Mouse (Mus musculus) heart, adult 11 months (tissue): ENCODE data around the gene Foxp1.

Experiments used
- DNase-seq: peaks from one replicate; pipeline ENCODE4 v3.0.0; 2022

Foxp1 gene

GRCm38 (mm10) chr6:99522359-99523108 lies at the start of gene Foxp1:
Gene Foxp1, minus strand, starts transcription at chr6:99522721.
- DNase-seq: peak; percentile 99

GRCm38 (mm10) chr6:99572071-99572470 lies 49.5 kb upstream of the Foxp1 start:
- DNase-seq: no peak

GRCm38 (mm10) chr6:99566921-99567320 lies 44.4 kb upstream of the Foxp1 start:
- DNase-seq: no peak

GRCm38 (mm10) chr6:99564766-99565165 lies 42.2 kb upstream of the Foxp1 start:
- DNase-seq: no peak

GRCm38 (mm10) chr6:99556950-99557349 lies 34.4 kb upstream of the Foxp1 start:
- no peak for DNase-seq

DNA sequence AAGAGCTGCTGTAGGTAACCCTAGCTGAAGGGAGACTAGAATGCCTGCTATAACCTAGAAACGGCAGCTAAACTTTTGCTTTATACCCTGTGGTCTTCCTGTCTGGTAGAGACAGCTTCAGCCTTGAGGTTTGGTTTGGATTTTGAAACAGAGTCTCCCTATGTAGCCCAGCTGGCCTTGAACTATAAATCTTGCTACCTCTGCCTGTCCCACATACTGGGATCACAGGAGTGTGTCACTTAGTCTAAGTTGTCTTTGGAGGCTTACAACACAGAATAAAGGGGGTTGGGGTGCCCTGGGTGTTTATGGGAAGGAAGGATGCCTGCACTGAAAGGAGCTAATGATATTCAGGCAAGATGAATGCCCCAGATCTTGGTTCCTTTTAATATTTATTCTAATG lies 30.3 kb upstream of the Foxp1 start:
- DNase-seq: no peak

DNA sequence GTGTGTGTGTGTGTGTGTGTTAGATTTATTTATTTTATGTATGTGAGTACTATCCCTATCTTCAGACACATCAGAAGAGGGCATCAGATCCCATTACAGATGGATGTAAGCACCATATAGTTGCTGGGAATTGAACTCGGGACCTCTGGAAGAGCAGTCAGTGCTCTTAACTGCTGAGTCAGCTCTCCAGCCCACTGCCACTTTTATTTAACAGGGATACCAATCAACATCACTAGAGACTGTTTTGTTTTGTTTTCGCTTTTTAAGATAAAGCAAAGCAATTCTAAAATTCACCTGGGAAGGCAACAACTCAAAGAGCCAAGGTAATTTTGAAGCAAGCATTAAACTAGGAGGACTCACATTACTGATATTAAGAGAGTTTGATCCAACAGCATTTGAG lies 23.9 kb upstream of the Foxp1 start:
- DNase-seq: no peak

- no peak for DNase-seq
These were observed 22.9 kb upstream of the Foxp1 start for GRCm38 (mm10) chr6:99545437-99545836.

DNA sequence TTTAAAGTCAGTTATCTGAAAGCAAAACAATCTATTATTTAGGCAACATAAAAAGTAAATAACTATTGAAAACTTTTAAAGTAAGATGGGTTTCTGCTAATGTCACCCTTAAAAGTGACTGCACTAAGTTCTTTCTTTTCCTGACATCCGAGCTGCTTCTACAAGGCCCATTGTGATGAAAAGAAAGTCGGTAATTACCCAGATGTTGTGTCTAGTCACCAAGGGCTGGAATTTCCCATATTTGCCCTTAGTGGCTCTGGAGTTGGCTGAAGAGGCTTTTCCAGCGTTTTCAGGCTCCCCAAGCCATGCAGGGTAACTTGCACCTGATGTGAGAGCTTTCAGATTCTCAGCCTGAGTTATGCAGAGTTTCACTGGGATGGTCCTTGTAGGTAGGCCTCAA lies 18.6 kb upstream of the Foxp1 start:
- peak; percentile 10 for DNase-seq

DNA sequence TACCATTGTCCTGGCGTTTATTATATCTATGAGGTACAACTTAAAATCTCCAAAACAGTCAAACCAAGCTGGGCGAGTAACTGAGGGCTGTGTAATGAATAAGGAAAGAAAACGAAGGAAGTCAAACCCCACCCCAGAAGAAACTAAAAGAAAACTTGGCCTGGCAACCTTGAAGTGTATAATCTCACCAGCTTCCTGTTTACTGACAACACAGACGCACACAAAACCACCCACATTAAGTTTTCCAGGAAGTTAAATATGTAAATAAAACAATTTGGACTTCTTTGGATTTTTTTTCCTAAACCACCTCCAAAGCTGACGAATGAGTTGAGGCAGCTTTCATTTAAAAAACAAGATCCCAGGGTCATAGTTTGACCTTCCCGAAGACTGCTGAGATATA lies 18.1 kb upstream of the Foxp1 start:
- DNase-seq: peak; percentile 42

- peak; percentile 66 for DNase-seq
These were observed 17.6 kb upstream of the Foxp1 start for GRCm38 (mm10) chr6:99540146-99540545.

DNA sequence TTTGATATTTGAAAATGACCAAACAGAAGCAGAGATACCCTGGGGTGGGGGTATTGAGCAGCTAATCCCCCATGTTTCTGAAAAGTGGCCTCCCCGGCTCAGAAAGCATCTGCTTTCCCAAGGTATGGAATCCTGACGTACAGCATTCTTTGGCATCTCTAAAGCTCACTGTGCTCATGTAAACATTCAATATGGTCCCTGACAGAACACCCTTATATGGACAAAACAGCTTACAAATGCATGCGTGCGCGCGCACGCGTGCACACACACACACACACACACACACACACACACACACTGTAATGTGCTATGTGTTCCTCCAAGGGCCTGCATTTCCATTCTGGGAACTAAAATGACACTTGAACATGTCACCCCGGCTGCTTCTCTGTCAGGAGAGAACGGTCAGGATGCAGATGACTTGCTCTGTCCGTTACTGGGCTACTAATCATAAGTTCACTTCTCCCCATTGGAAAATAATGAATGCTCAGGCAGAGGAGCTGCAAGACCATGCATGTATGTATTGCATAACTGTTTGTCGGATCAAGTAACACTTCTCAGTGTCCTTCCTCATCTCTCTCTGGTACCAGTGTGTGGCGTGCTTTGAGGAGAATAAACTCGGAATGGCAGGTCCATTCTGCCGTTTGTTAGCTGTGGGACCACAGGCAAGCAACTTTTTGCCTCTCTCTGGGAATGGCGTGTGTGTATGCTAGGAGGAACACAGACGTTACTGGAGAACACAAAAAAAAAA lies 15.8 kb upstream of the Foxp1 start:
- DNase-seq: peak; percentile 76

DNA sequence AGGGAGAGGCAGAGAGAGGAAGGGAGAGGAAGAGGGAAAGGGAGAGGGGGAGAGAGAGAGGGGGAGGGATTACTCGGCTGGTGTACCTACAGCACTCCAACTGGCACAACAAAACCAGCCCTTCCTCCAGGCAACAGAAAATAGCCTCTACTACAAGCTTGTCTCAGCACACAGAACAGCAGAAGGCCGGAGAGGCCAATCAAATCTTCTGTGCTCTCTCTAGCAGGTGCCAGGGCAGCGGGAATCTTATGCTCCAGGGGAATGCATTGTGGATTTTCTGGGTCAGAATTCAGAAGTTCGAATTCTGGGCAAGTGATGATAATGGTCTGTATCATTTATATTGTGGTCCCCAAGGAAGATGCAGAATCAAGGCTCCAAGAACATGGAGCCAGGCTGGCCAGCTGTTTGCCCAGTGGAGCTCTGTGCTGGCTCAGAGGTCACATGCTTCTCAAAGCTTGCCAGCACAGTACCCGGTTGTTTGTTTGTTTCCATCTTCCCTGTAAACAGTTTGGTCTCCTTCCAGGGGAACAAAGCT lies 11.8 kb upstream of the Foxp1 start:
- peak; percentile 62 for DNase-seq

DNA sequence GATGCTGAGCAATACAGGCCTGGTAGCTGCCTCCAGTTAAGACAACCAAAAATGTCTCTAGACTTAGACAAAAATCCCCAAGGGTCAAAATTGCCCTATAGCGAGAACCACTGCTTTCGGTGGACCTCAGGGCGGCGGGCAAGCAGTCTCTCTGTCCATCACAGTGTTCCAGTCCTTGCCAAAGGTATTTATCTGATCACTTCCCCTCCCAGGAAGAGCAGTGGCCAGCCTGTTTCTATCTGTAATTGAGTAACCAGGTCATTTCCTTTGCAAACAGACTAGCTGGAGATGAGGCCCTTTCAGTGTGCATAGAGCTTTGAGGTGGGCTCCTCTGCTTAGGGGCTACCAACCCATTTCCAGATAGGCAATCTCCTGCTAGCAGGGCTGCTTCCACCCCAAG lies 9.9 kb upstream of the Foxp1 start:
- DNase-seq: peak; percentile 83

DNA sequence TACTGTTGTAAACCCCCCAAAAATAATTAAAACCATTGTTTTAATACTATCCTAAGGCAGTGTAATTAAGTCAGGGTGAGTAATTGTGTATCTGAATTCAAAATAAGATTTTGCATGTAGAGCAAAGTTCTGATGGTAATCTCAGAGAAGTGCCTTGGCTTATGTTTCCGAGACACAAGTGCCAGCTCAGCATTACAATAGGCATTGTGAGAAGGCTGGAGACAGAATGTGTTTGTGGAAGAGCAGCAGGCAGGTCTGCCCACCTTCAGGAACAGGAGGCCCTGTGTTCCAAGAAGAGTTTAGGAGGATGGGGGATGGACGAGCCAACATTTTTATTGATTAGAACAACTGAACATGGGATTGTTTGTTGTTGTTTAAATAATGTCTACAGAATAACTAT lies 6.5 kb upstream of the Foxp1 start:
- peak; percentile 73 for DNase-seq

DNA sequence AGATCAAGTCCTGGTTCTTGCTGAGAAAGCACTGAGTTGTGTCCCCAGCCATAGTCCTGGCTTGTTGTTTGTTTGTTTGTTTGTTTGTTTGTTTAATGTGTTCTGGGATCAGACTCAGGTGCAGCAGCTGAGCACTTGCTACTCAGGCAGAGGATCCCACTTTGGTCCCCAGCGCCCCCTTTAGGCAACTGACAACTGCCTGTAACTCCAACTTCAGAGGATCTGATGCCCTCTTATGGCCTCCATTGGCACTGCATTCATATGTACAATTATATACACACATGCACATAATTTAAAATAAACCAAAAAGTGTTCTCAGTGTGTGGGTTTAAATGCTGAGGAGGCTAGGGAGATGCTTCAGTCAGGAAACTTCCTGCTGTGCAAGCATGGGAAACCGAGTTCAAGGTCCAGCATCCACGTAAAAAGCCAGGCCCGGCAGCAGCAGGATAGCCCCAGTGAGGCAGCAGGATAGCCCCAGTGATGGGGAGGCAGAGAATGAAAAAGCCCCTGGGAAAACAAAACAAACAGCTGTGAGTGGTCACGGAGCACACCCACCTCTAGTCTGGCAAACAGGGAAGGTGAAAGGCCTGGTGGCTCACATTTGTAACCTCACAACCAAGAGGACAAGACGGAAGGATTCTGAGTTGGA lies 5.1 kb upstream of the Foxp1 start:
- DNase-seq: peak; percentile 66

DNA sequence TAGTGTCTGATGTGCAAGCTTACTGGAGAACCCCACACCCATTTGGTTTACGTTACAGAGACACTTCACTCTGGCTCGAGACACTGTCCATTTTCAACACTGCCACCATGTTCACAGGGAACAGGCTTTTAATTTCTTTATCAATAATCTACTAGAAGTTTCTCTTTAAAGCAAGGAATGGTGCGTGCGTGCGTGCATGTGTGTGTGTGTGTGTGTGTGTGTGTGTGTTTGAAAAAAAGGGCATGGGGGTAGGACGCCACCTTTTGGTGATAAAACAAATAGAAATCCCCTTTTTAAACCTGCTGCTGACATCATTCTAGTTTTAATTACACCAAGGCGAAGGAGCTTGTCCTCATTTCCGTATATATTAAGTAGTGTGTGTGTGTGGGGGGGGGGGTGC lies 2.8 kb upstream of the Foxp1 start:
- peak; percentile 81 for DNase-seq

DNA sequence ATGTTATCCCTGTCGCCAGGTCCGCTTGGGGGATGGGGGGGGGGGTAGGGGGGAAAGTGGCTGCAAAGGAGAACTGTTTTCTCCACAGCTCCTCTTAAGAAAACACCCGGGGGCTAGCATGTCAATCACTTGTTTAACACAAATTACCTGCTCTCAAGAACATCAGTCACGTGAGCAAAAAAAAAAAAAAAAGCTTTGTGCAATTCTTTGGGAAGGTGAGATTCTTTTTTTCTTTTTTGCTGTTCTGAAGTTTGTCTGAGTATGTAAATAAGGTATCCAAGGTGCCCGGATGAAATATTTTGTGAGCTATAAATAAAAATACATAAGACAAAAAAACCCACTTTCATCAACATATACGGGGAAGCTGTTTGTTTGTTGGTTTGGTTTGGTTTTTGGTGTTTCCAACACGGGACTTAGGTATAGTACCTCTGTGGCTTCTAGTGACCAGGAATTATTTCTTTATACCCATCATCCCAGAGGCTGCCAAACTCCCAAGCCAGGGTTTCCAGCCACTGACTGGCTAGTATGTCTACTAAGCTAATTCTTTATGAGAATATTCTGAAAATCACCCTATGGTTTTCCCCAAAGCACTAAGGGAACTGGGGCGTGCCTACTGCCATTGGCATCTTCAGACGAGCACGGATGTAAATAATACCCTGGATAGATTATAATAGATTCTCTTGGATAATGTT lies 1.3 kb upstream of the Foxp1 start:
- peak; percentile 82 for DNase-seq

DNA sequence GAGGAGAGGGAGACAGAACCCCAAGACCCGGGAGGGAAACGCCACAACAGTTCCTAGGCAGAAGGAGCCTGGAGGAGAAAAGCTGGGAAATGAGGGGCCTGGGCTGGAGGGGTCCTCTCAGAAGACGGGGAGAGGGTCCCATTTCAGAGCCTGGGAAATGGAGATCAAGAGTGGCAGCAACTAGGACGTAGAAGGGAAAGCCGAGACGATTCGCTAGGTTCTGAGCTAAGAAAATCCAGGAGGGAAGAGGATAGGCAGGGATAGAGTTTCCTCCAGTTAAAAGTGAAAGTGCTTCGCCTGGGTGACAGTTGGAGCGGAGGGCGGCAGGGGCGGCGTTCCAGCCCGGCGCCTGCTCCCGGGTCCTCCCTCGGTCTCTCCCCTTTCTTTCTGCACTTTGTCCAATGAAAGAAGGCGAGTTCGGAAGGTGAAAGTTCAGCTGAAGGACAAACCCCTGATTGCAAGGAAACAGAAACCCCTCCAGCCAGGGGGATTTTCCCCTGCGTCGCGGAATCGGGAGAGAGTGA lies 650 bp upstream of the Foxp1 start:
- DNase-seq: peak; percentile 99

GRCm38 (mm10) chr6:99521641-99522358 lies 721 bp downstream of the Foxp1 start:
- peak; percentile 95 for DNase-seq

DNA sequence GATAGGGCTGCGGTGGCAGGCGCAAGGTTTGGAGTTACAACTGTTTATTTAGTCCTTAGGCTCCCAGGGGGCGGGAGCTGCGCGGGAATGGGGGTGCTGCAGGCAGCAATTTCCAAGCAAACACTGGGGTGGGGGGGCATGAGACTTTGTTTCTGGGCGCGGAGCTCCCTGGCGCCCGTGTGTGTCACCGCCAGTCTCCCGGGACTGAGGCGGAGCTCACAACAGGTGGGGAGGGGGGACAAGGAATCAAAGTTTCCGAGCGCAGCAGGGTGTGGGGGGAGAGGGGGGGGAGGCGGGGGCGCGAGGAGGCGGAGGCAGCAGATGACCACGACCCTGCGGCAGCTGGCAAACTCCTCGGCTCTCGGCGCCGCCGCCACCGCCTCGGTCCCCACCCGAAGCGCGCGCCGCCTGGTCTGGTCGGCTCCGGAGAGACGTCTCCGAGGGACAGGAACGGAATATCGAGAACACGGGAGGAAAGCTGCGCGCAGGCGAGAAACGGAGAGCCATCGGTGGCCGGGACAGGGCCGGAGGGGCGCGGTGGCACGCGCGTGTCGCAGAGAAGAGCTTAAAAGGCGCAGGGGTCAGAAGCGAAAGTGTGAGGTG lies 1.4 kb downstream of the Foxp1 start:
- DNase-seq: peak; percentile 98

DNA sequence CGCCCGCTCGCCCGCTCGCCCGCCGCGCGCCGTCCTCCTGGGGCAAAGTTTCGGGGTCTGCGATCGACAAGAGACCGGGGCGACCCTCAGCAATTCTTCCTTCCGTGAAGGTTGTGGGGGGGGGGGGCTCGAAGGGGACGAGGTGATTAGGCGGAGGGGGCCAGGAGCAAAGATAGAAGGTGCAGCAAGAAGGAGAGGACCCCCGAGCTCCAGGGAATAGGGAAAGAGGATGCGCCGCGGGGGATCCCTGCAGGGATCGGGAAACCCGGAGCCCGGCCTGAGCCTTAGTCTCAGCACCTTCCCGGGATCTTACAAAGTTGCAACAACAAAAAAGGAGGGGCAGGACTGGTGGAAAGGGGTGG lies 1.9 kb downstream of the Foxp1 start:
- DNase-seq: no peak
